Mouse (Mus musculus) small intestine, adult 2 months (tissue): ENCODE data around the gene Fcnb.

Experiments
- CTCF ChIP-seq: fragments of 200-500 bp; IDR thresholded peaks from 2 replicates; pipeline ENCODE4 v1.5.1; 2012; ENCODE audit warnings: low read depth, mild to moderate bottlenecking, control low read depth, inconsistent platforms, low read length, moderate library complexity, mixed read lengths; ENCODE audit not compliant: insufficient replicate concordance, insufficient read length; ENCODE audit errors: extremely low read depth
- POLR2A ChIP-seq: fragments of 200-500 bp; IDR thresholded peaks from 2 replicates; pipeline ENCODE4 v1.6.1; 2012; ENCODE audit warnings: low read depth, mild to moderate bottlenecking, control low read depth, inconsistent platforms, low read length, moderate library complexity

DNA sequence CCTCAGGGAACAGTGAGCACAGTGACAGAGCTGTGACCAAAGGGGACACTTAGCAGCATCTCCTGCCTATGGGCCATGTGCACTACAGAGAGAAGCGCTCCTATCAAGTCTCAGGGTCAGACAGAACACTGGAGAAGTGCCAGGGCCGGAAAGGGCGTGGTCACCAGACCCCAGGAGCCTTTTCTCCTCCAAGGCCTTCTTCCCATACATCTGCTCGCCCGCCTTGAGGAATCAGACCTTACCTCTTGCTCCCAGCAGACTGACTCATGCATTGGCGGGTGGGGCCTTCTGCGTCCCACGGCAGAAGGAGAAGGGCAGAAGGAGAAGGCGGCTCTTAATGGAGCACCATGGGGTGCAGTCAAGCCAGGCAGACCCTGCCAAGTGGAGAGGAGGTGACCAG lies 52.8 kb downstream of the Fcnb start:
- TF ChIP-seq POLR2A, result no peak
- no peak for TF ChIP-seq CTCF
